Mouse (Mus musculus) liver, postnatal 0 days (tissue): ENCODE measurements around the gene Cpm. TPM values are rescaled to one million over a fixed set of nuclear protein-coding genes. Genes with fewer than 3 reads are reported as not detected.

ENCODE experiments used
- ATAC-seq: fragments of 200-750 bp; cut with Nextera tagmentation; 2 replicates; pipeline ENCODE4 v1.8.0; 2017; ENCODE audit warnings: mild to moderate bottlenecking, moderate library complexity
- DNase-seq: peaks from one replicate; pipeline ENCODE4 v3.0.0-alpha.2; 2016
- H3K27ac ChIP-seq: fragments of 300-500 bp; sonication (generic); 2 replicates; pipeline ENCODE4 v1.5.1; 2014; ENCODE audit warnings: antibody characterized with exemption, moderate library complexity, mild to moderate bottlenecking, low read depth
- H3K27me3 ChIP-seq: fragments of 300-500 bp; sonication (generic); 2 replicates; pipeline ENCODE4 v1.6.1; 2014; ENCODE audit warnings: low read length, control low read depth, mixed read lengths; ENCODE audit not compliant: insufficient read depth
- H3K36me3 ChIP-seq: fragments of 300-500 bp; sonication (generic); replicated peaks from 2 replicates; pipeline ENCODE4 v1.6.1; 2014; ENCODE audit warnings: mild to moderate bottlenecking, control low read depth, low read length, moderate library complexity, mixed read lengths; ENCODE audit not compliant: insufficient read depth
- H3K4me1 ChIP-seq: fragments of 300-500 bp; sonication (generic); 2 replicates; pipeline ENCODE4 v1.6.1; 2014; ENCODE audit warnings: antibody characterized with exemption, mild to moderate bottlenecking, control low read depth; ENCODE audit not compliant: insufficient read depth
- H3K4me2 ChIP-seq: fragments of 300-500 bp; sonication (generic); 2 replicates; pipeline ENCODE4 v1.6.1; 2014; ENCODE audit warnings: low read depth, mild to moderate bottlenecking, low read length, moderate library complexity, mixed read lengths
- H3K4me3 ChIP-seq: fragments of 300-500 bp; sonication (generic); 2 replicates; pipeline ENCODE4 v1.5.1; 2014; ENCODE audit warnings: low read depth, low read length
- H3K9ac ChIP-seq: fragments of 300-500 bp; sonication (generic); replicated peaks from 2 replicates; pipeline ENCODE4 v1.6.1; 2014; ENCODE audit warnings: mild to moderate bottlenecking, moderate library complexity
- H3K9me3 ChIP-seq: fragments of 300-500 bp; sonication (generic); 2 replicates; pipeline ENCODE4 v1.6.1; 2016; ENCODE audit warnings: mild to moderate bottlenecking, control low read depth, low read length, mixed read lengths
- CTCF ChIP-seq: sonication (generic); IDR thresholded peaks from 2 replicates; pipeline ENCODE4 v1.5.1; 2016; ENCODE audit warnings: antibody characterized with exemption, low read depth
- EP300 ChIP-seq: IDR thresholded peaks from 2 replicates; pipeline ENCODE4 v1.6.1; 2016; ENCODE audit warnings: antibody characterized with exemption, low read depth, mild to moderate bottlenecking
- WGBS: fragments of 180-500 bp; shearing (Covaris S2); extraction: QIAGEN DNeasy Blood & Tissue Kit; methylation state at CpG from one replicate; pipeline ENCODE4 v1.1.7; 2014; ENCODE audit not compliant: insufficient replicate concordance; 5-methylcytosine and 5-hydroxymethylcytosine counted together
- polyA plus RNA-seq: library from polyadenylated mRNA; unstranded; fragments of >200 nt; fragmentation: Nextera tagmentation; extraction: Ambion mirVana; gene quantifications from 2 replicates; pipeline ENCODE4 v1.2.1, GENCODE M21; 2015

The Cpm gene
- polyA plus RNA-seq, 1 experiment from 2014 or later, result 7.0 TPM

DNA sequence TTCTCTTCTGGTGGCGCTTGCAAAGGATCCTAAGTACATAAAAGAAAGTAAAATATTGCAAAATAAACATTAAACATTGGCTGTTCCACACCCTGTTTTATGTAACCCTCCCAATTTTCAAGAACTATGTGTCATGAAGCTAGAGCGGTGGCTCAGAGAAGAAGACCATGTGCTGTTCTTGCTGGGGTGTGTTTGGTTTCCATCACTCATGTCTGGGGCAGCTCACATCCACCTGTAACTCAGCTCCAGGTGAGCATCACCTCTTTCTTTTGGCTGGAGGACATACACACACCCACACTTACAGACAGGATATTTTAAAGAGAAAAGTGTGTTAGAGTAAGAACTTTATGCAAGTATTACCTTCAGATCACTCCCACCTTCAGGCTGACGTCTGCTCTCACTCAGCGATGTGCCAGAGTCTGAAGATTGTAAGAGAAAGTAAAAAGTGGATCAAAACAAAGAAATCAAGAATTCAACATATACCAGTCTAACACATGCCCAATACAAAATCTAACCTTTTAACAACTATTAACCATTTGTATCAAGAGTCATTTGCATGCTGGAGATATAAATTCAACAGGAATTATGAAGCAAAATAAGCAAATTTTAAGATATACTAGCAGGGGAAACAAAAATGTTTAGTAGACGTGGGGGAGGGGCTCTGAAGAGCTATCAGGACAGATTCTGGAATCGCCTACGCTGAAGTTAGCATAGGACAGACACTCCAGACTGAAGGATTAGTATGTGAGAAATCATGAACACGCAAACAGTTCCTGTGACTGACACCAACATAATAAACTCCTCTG lies 66.9 kb downstream of the Cpm start:
- no peak for DNase-seq
- H3K4me1 ChIP-seq, result no peaks in the 10 kb centered on the region
- H3K9me3 ChIP-seq, result no peaks in the 10 kb centered on the region
- 88% methylated on average over 8 of the region's 8 CpGs for WGBS
- peaks cover 89% of the 10 kb centered on the region for H3K36me3 ChIP-seq
- no peak overlapping the region for H3K4me2 ChIP-seq
- H3K27me3 ChIP-seq, result no peaks in the 10 kb centered on the region
- H3K9ac ChIP-seq, result no peak overlapping the region
- no peak overlapping the region for H3K27ac ChIP-seq
- no peak overlapping the region for H3K4me3 ChIP-seq
- no peak for TF ChIP-seq CTCF
- TF ChIP-seq EP300, result no peak
- ATAC-seq, result no peak

DNA sequence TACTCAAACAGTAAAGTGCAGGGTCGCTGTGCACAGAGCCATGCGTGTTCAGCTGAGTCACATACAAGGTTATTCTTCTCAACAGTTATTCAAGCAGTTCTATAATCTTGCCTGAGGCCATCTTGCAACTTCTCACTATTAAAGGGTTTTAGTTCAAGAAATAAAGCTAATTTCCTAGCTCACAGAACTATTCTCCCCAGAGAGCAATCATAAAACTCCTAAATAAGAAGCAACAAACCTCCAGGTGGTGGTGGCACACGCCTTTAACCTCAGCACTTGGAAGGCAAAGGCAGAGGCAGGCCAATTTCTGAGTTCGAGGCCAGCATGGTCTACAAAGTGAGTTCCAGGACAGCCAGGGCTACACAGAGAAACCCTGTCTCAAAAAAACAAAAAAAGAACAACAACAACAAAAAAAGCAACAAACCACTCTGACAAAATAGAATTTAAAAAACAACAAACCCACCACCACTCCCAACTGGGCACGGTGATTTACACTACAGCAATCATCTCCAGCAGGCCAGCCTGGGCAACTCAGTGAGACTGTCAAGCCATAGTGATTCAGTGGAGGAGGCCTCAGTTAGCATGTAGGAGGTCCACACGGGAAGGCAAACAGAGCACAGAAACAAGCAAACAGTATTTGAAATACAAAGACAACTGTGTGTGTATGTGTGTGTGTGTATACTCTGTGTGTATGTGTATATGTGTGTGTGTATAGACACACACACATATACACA lies 67.7 kb downstream of the Cpm start:
- no peak for TF ChIP-seq EP300
- TF ChIP-seq CTCF, result no peak
- H3K9me3 ChIP-seq, result no peaks in the 10 kb centered on the region
- DNase-seq (no peak), ATAC-seq (no peak)
- H3K4me3 ChIP-seq, result no peak overlapping the region
- H3K36me3 ChIP-seq, result peaks cover 89% of the 10 kb centered on the region
- no peak overlapping the region for H3K4me2 ChIP-seq
- H3K4me1 ChIP-seq, result no peaks in the 10 kb centered on the region
- H3K27me3 ChIP-seq, result no peaks in the 10 kb centered on the region
- WGBS, result 91% methylated on average over 6 of the region's 6 CpGs
- no peak overlapping the region for H3K27ac ChIP-seq
- no peak overlapping the region for H3K9ac ChIP-seq

DNA sequence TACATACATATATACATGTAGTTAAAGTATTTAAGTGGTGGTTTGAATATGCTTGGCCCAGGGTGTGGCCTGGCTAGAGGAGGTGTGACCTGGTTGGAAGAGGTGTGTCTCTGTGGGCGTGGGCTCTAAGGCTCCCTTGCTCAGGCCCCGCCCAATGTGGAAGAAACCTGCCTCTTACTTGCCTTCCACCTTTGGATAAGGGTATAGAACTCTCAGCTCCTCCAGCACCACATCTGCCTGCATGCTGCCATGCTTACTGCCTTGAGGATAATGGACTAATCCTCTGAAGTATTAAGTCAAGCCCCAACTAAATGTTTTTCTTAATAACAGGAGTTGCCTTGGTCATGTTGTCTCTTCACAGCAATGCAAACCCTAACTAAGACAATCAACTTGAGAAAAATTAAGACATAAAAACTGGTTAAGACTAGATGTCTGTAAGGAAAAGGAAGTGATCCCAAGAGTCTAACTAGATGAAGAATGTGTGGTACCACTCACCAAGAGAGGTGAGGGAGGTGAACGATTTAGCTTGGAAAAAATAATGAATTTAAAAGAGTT lies 68.3 kb downstream of the Cpm start:
- no peak overlapping the region for H3K27ac ChIP-seq
- peaks cover 89% of the 10 kb centered on the region for H3K36me3 ChIP-seq
- H3K27me3 ChIP-seq, result no peaks in the 10 kb centered on the region
- 94% methylated on average over 3 of the region's 3 CpGs for WGBS
- no peak for DNase-seq
- H3K4me3 ChIP-seq, result no peak overlapping the region
- no peaks in the 10 kb centered on the region for H3K4me1 ChIP-seq
- H3K9ac ChIP-seq, result no peak overlapping the region
- no peaks in the 10 kb centered on the region for H3K9me3 ChIP-seq
- ATAC-seq, result no peak
- no peak for TF ChIP-seq CTCF
- no peak for TF ChIP-seq EP300
- H3K4me2 ChIP-seq, result no peak overlapping the region

DNA sequence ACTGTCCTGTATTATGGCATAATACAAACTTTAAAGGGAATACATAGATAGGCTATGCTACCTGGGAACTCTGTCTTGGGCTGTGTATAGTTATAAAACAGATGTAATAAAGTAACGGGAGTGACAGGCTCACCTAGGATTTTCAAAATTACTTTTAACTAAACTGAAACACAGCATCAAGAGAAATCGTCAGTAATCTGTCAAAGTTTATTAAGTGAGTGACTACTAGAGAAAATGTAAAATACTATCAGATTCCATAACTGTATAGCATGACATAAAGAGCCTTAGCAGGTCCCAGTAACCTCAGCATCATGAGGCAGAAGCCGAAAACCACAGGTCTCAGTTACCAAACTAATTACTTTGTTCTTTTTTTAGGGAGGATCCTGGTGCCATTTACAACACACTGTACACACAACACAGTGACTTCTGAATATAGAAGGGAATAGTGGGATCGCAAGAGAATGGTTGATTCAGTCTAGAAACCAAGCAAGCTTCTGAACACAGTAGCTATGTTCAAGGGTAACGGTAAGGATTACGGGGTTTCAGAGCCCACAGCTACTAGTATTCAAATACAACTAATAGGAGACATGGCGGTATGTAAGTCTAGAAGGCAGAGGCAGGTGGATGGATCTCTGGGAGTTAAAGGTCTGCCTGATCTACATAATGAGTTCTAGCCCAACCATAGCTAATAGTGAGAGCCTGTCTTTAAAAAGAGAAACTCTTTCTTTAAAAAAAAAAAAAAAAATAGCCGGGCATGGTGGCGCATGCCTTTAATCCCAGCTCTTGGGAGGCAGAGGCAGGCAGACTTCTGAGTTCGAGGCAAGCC lies 69.2 kb downstream of the Cpm start:
- DNase-seq, result no peak
- no peak overlapping the region for H3K4me2 ChIP-seq
- H3K36me3 ChIP-seq, result peaks cover 92% of the 10 kb centered on the region
- 94% methylated on average over 10 of the region's 10 CpGs for WGBS
- H3K27me3 ChIP-seq, result no peaks in the 10 kb centered on the region
- H3K4me1 ChIP-seq, result no peaks in the 10 kb centered on the region
- no peak overlapping the region for H3K4me3 ChIP-seq
- no peak for ATAC-seq
- TF ChIP-seq EP300 (no peak), CTCF (no peak)
- no peaks in the 10 kb centered on the region for H3K9me3 ChIP-seq
- no peak overlapping the region for H3K27ac ChIP-seq
- no peak overlapping the region for H3K9ac ChIP-seq

DNA sequence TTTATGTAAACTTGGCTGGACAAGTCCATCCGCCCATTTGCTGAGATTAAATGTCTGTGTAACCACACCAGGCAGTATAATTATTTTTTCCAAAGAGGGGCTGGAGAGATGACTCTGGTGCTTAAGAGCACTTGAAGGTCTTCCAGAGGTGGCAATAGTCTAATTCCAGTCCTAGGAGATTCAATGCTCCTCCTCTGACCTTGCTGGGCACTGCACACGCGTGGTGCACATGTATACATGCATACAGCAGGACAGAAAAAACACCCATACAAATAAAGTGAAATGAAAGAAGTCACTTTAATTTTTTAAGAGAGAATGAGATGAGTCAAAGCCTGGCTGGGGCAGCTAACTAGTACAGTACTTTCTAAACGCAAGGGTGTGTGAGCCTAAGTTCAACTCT lies 70.6 kb downstream of the Cpm start:
- Histone ChIP-seq H3K4me1 (no peaks in the 10 kb centered on the region), H3K9ac (no peak overlapping the region), H3K36me3 (peaks cover 85% of the 10 kb centered on the region), H3K9me3 (no peaks in the 10 kb centered on the region), H3K4me3 (no peak overlapping the region), H3K4me2 (no peak overlapping the region), H3K27me3 (no peaks in the 10 kb centered on the region), H3K27ac (no peak overlapping the region)
- TF ChIP-seq CTCF (no peak), EP300 (no peak)
- WGBS, result 96% methylated on average over 4 of the region's 4 CpGs
- no peak for DNase-seq
- no peak for ATAC-seq

DNA sequence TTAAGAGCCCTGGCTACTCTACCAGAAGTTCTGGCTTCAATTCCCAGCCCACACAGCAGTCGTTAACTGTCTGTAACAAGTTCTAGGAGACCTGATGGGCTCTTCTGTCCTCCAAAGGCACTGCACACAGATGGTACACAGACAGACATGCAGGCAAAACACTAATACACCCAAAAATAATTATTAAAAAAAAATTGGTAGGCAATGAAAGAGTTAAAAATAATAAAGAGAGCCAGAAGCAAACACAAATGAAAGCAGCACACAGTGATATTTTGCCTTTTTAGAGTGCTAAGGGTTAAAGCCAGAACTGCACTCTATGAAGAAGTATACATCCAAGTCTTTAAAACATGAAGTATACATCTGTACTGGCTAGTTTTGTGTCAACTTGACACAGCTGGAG lies 71.2 kb downstream of the Cpm start:
- ATAC-seq, result no peak
- Histone ChIP-seq H3K27me3 (no peaks in the 10 kb centered on the region), H3K36me3 (peaks cover 85% of the 10 kb centered on the region), H3K9ac (no peak overlapping the region), H3K4me2 (no peak overlapping the region), H3K4me3 (no peak overlapping the region), H3K9me3 (no peaks in the 10 kb centered on the region), H3K27ac (no peak overlapping the region), H3K4me1 (no peaks in the 10 kb centered on the region)
- WGBS, result 95% methylated on average over 1 of the region's 1 CpGs
- TF ChIP-seq CTCF (no peak), EP300 (no peak)
- no peak for DNase-seq
